Mouse (Mus musculus) lung, embryonic 15.5 days (tissue): ENCODE results near the gene Chrdl2. TPM values are rescaled to one million over a fixed set of nuclear protein-coding genes. Genes with fewer than 3 reads are reported as not detected.

Experiments
- ATAC-seq: fragments of 200-750 bp; cut with Nextera tagmentation; 2 replicates; pipeline ENCODE4 v1.8.0; 2017; ENCODE audit warnings: moderate number of reproducible peaks, borderline replicate concordance; ENCODE audit not compliant: low FRiP score, low TSS enrichment; ENCODE audit errors: extremely low read depth
- H3K27ac ChIP-seq: fragments of 300-500 bp; sonication (generic); 2 replicates; pipeline ENCODE4 v1.5.1; 2015; ENCODE audit warnings: moderate library complexity, mild to moderate bottlenecking, inconsistent platforms
- H3K27me3 ChIP-seq: fragments of 300-500 bp; sonication (generic); 2 replicates; pipeline ENCODE4 v1.6.1; 2015; ENCODE audit warnings: inconsistent platforms
- H3K36me3 ChIP-seq: fragments of 300-500 bp; sonication (generic); 2 replicates; pipeline ENCODE4 v1.6.1; 2015; ENCODE audit warnings: inconsistent platforms
- H3K4me1 ChIP-seq: fragments of 300-500 bp; sonication (generic); 2 replicates; pipeline ENCODE4 v1.6.1; 2015; ENCODE audit warnings: inconsistent platforms
- H3K4me2 ChIP-seq: fragments of 300-500 bp; sonication (generic); 2 replicates; pipeline ENCODE4 v1.6.1; 2015; ENCODE audit warnings: inconsistent platforms, mild to moderate bottlenecking, moderate library complexity
- H3K4me3 ChIP-seq: fragments of 300-500 bp; sonication (generic); 2 replicates; pipeline ENCODE4 v1.5.1; 2015; ENCODE audit warnings: mild to moderate bottlenecking, inconsistent platforms
- H3K9ac ChIP-seq: fragments of 300-500 bp; sonication (generic); 2 replicates; pipeline ENCODE4 v1.6.1; 2015; ENCODE audit warnings: inconsistent platforms
- H3K9me3 ChIP-seq: fragments of 300-500 bp; sonication (generic); 2 replicates; pipeline ENCODE4 v1.6.1; 2016; ENCODE audit warnings: inconsistent platforms
- WGBS: fragments of 180-500 bp; shearing (Covaris S2); methylation state at CpG from one replicate; pipeline ENCODE4 v1.1.7; 2015; 5-methylcytosine and 5-hydroxymethylcytosine counted together
- polyA plus RNA-seq: library from polyadenylated mRNA; unstranded; fragments of >200 nt; fragmentation: Nextera tagmentation; extraction: Ambion mirVana; gene quantifications from 2 replicates; pipeline ENCODE4 v1.2.1, GENCODE M21; 2015

Gene Chrdl2
- polyA plus RNA-seq, 1 experiment from 2014 or later, result not detected

- ATAC-seq, result no peak
- Histone ChIP-seq H3K36me3 (no peaks in the 10 kb centered on the region), H3K4me1 (peaks cover 39% of the 10 kb centered on the region), H3K4me2 (no peak overlapping the region), H3K9me3 (no peaks in the 10 kb centered on the region), H3K27ac (no peak overlapping the region), H3K27me3 (no peaks in the 10 kb centered on the region), H3K9ac (no peak overlapping the region), H3K4me3 (no peak overlapping the region)
- 56% methylated on average over 10 of the region's 10 CpGs for WGBS
Observed at GRCm38 (mm10) chr7:99974208-99974970, 31.6 kb upstream of the Chrdl2 start.

- ATAC-seq, result no peak
- Histone ChIP-seq H3K27ac (peak overlapping the region; percentile 74), H3K4me1 (peaks cover 43% of the 10 kb centered on the region), H3K9ac (no peak overlapping the region), H3K4me2 (peak overlapping the region; percentile 18; the same call in 1 of the 2 replicates), H3K9me3 (no peaks in the 10 kb centered on the region), H3K4me3 (no peak overlapping the region), H3K27me3 (no peaks in the 10 kb centered on the region), H3K36me3 (no peaks in the 10 kb centered on the region)
- 63% methylated on average over 5 of the region's 5 CpGs for WGBS
Observed at GRCm38 (mm10) chr7:99975819-99976575, 30.0 kb upstream of the Chrdl2 start.

- Histone ChIP-seq H3K9ac (no peak overlapping the region), H3K4me3 (no peak overlapping the region), H3K27ac (no peak overlapping the region), H3K9me3 (no peaks in the 10 kb centered on the region), H3K36me3 (no peaks in the 10 kb centered on the region), H3K27me3 (no peaks in the 10 kb centered on the region), H3K4me1 (peaks cover 46% of the 10 kb centered on the region), H3K4me2 (no peak overlapping the region)
- 70% methylated on average over 2 of the region's 2 CpGs for WGBS
- no peak for ATAC-seq
Observed at GRCm38 (mm10) chr7:99978041-99978440, 27.9 kb upstream of the Chrdl2 start.

- H3K4me3 ChIP-seq, result peak overlapping the region; percentile 81
- H3K36me3 ChIP-seq, result no peaks in the 10 kb centered on the region
- H3K9me3 ChIP-seq, result no peaks in the 10 kb centered on the region
- peak overlapping the region; percentile 83 for H3K27ac ChIP-seq
- WGBS, result 3% methylated on average over 6 of the region's 6 CpGs
- peak overlapping the region; percentile 93 for H3K9ac ChIP-seq
- H3K4me2 ChIP-seq, result peak overlapping the region; percentile 69
- H3K27me3 ChIP-seq, result no peaks in the 10 kb centered on the region
- ATAC-seq, result no peak
- H3K4me1 ChIP-seq, result peaks cover 43% of the 10 kb centered on the region
Observed at GRCm38 (mm10) chr7:99979081-99979480, 26.9 kb upstream of the Chrdl2 start.

- H3K27ac ChIP-seq, result peak overlapping the region; percentile 83
- WGBS, result 0% methylated on average over 36 of the region's 51 CpGs
- H3K9ac ChIP-seq, result peak overlapping the region; percentile 93
- H3K4me1 ChIP-seq, result peaks cover 38% of the 10 kb centered on the region
- peak overlapping the region; percentile 81 for H3K4me3 ChIP-seq
- H3K36me3 ChIP-seq, result no peaks in the 10 kb centered on the region
- no peaks in the 10 kb centered on the region for H3K27me3 ChIP-seq
- H3K4me2 ChIP-seq, result peak overlapping the region; percentile 69
- peak; percentile 82 for ATAC-seq
- no peaks in the 10 kb centered on the region for H3K9me3 ChIP-seq
Observed at GRCm38 (mm10) chr7:99979546-99980131, 26.3 kb upstream of the Chrdl2 start.

GRCm38 (mm10) chr7:99980132-99980591 is 25.8 kb upstream of the Chrdl2 start, which contains the start of gene Rnf169:
TSS of gene Rnf169 (minus strand) at chr7:99980448.
- WGBS, result 0% methylated on average over 50 of the region's 55 CpGs
- Histone ChIP-seq H3K9me3 (no peaks in the 10 kb centered on the region), H3K9ac (peak within 1 kb of the TSS; percentile 93), H3K36me3 (no peaks in the 10 kb centered on the region), H3K27me3 (no peaks in the 10 kb centered on the region), H3K4me1 (peaks cover 35% of the 10 kb centered on the region), H3K4me3 (peak within 1 kb of the TSS; percentile 81), H3K4me2 (peak within 1 kb of the TSS; percentile 69), H3K27ac (peak within 1 kb of the TSS; percentile 83)
- peak; percentile 94 for ATAC-seq

- WGBS, result 15% methylated on average over 2 of the region's 2 CpGs
- H3K27me3 ChIP-seq, result no peaks in the 10 kb centered on the region
- H3K9ac ChIP-seq, result no peak overlapping the region
- H3K27ac ChIP-seq, result no peak overlapping the region
- H3K36me3 ChIP-seq, result no peaks in the 10 kb centered on the region
- H3K4me3 ChIP-seq, result no peak overlapping the region
- no peak overlapping the region for H3K4me2 ChIP-seq
- peaks cover 25% of the 10 kb centered on the region for H3K4me1 ChIP-seq
- ATAC-seq, result no peak
- H3K9me3 ChIP-seq, result no peaks in the 10 kb centered on the region
Observed at GRCm38 (mm10) chr7:99981311-99981710, 24.7 kb upstream of the Chrdl2 start.

DNA sequence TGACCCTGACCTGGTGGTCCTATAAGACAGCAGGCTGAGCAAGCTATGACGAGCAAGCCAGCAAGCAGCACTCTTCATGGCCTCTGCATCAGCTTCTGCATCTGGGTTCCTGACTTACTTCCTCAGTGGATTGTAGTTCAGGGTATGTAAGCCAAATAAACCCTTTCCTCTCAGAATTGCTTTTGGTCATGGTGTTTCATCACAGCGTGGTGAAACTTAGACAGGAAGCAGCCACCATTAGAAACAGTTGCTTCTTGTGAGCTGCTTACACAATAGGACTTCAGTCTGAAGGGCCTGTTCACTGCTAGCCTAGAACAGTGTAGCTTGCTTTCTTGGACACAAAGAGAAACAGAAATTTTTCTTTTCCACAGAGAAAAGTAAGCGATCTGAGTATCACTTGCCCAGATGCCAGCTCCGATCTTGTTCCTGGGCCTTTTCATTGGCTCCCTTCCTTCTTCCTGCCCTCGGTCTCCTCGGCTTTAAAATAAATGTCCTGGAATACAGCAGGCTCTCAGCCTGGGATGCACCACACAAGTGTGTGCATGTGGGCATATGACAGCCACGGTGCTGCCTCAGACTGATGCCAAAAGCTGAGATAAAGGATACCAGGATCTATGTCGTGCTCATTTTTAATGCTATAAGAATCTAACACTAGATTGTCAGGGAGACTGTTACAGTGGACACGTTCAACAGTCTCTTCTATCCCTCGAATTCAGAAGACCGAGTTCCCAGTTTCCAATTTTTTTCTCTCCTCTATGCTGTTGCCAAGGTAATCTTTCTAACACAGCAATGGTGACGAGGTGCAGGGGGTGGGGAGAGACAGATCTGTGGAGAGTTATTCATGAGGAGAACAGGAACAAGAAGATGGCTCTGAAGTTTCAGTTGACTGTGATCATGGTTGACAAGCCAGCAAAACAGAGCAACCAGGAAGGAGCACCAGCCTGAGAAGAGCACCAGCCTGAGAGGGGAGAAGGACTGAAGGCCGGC is 23.4 kb upstream of the Chrdl2 start:
- ATAC-seq, result no peak
- Histone ChIP-seq H3K36me3 (no peaks in the 10 kb centered on the region), H3K27me3 (no peaks in the 10 kb centered on the region), H3K9me3 (no peaks in the 10 kb centered on the region), H3K4me3 (no peak overlapping the region), H3K4me1 (peaks cover 19% of the 10 kb centered on the region), H3K9ac (no peak overlapping the region), H3K27ac (no peak overlapping the region), H3K4me2 (no peak overlapping the region)
- WGBS, result 83% methylated on average over 13 of the region's 13 CpGs

DNA sequence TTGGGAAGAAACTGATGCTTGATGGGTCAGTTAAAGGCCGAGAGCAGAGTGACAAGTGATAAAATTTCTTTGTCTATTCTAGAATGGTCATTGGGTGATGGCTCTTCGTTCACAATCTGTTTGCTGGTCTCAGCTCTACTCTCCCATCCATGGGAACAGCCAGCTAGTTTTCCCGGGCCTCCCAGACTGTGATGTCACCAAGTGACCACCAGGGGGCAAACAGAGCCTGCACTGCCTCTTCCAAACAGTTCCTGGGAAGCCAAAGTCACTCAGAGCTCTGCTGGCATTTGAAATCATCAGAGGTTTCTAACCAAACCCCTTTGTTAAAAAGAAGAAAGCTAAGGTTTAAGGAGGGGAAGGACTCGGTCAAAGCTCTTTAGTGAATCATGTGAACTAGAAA is 17.2 kb upstream of the Chrdl2 start:
- H3K27ac ChIP-seq, result no peak overlapping the region
- WGBS, result 3% methylated on average over 4 of the region's 4 CpGs
- H3K4me1 ChIP-seq, result no peaks in the 10 kb centered on the region
- H3K9me3 ChIP-seq, result no peaks in the 10 kb centered on the region
- no peaks in the 10 kb centered on the region; the same call in 1 of the 2 replicates for H3K27me3 ChIP-seq
- H3K4me2 ChIP-seq, result no peak overlapping the region
- ATAC-seq, result no peak; the same call in 1 of the 2 replicates
- no peaks in the 10 kb centered on the region for H3K36me3 ChIP-seq
- H3K4me3 ChIP-seq, result no peak overlapping the region
- H3K9ac ChIP-seq, result no peak overlapping the region

- ATAC-seq, result no peak
- Histone ChIP-seq H3K36me3 (no peaks in the 10 kb centered on the region), H3K4me3 (no peak overlapping the region), H3K4me2 (no peak overlapping the region), H3K9me3 (no peaks in the 10 kb centered on the region), H3K4me1 (no peaks in the 10 kb centered on the region), H3K27ac (no peak overlapping the region), H3K9ac (no peak overlapping the region), H3K27me3 (no peaks in the 10 kb centered on the region; the same call in 1 of the 2 replicates)
- 60% methylated on average over 15 of the region's 15 CpGs for WGBS
Observed at GRCm38 (mm10) chr7:99989844-99990760, 15.9 kb upstream of the Chrdl2 start.
